Mouse (Mus musculus) MEL (cell line): ENCODE measurements around the gene Cxcl2.

Source experiments
- EP300 ChIP-seq, 2 experiments: IDR thresholded peaks; 2 replicates each; pipeline ENCODE4 v1.6.1; 2011; ENCODE audit warnings: improper control_type of control experiment in 2 of 2, low read length in 2 of 2, low read depth in 1 of 2, mild to moderate bottlenecking in 1 of 2
- MAFK ChIP-seq: IDR thresholded peaks from 2 replicates; pipeline ENCODE4 v1.6.1; 2011; ENCODE audit warnings: low read depth, mild to moderate bottlenecking, low read length, improper control_type of control experiment, borderline replicate concordance

DNA sequence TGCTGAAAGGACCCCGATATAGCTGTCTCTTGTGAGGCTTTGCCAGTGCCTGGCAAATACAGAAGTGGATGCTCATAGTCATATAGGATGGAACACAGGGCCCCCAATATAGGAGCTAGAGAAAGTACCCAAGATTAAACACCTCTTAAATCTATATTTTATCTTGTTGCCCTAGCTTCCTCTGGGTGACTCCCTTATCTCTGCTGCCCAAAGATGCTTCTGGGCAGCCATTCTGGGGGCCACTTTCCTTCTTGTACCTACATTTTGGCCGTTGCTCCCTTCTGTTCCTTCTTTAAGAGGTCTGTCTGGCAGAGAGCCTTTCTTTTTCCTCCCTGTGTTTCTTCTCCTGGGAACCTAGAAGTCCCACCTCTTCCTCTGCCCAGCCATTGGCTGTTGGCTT is 41.8 kb downstream of the Cxcl2 start:
- TF ChIP-seq MAFK (no peak), EP300 (IDR thresholded peaks at IDR 0.05; ENCODE audit: low read depth in 1 of 2, low read length in 2 of 2) (no peak)
